Mouse (Mus musculus) thymus, postnatal 0 days (tissue): ENCODE measurements around the gene Ctu1. TPM values are rescaled to one million over a fixed set of nuclear protein-coding genes. Genes with fewer than 3 reads are reported as not detected.
"Not testable (repeated sequence)": the region's sequence is repeated elsewhere in the genome, so short reads cannot be mapped to it uniquely, and the experiment has no call there.

ENCODE experiments used
- DNase-seq: peaks from one replicate; pipeline ENCODE4 v3.0.0-alpha.2; 2015; ENCODE audit warnings: low spot score
- polyA plus RNA-seq: library from polyadenylated mRNA; unstranded; fragments of >200 nt; fragmentation: Nextera tagmentation; extraction: Ambion mirVana; gene quantifications from 2 replicates; pipeline ENCODE4 v1.2.1, GENCODE M21; 2015

Ctu1 gene
- polyA plus RNA-seq, 1 experiment from 2014 or later: 11.7 TPM

DNA sequence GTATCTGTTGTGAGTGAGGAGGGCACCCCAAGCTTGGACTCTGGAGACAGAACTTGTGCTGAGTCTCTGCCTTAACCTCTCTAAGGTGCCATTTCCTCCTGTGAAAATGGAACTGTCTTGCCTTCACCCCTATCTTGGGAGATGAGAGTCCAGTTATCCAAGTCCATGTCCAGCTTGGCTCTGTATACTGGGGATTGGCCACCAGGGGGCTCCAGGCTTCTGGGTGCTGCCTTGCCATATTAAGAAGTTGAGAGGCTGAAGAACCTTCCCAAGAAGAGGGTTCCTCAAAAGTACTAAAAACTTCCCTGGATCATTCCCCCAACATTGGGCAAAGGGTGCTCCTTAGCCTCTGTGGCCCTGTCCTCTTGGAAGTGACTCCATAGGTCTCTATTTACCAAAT, 6.7 kb downstream of the Ctu1 start:
- peak; percentile 16 for DNase-seq

DNA sequence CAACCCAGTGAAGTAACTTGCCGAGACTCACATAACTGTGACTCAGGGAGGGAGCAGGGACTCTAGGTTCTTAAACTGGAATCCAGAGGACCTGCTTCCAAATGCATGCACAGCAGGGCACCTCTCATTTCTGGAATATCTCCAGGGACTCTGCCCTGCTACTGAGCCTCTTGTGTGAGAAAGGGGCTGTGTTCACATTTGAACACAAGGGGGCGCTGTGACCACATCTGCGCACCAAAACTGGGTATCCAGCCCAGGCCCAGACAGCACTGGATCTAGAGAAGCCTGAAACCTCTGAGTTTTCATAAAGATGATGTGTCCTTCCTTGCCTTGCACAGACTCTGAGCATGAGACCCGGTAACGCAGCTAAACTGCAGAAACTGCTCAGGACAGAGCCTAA, 9.1 kb downstream of the Ctu1 start:
- DNase-seq: peak; percentile 53

GRCm38 (mm10) chr7:43682511-43682910, 10.7 kb downstream of the Ctu1 start:
- DNase-seq: not testable (repeated sequence)

- no peak for DNase-seq
Measured at GRCm38 (mm10) chr7:43685088-43685487, 13.3 kb downstream of the Ctu1 start.

DNA sequence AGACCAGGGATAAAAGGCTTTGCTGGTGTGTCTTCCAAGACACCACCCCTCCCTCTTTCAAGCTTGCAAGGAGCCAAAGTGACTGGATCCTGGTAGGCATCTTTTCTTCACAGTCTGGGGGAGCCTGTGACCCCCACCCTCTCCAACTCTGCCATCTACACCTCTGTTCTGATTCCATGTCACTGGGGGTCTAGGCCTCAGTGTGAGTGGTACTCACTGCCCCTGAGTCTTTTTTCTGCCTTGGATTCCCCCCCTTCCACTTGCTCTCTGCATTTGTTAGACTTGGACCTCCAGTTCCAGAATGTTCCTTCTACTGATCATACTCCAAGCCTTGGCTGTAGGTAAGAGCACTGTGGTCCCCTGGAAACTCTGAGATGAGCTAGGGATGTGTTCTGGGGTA, 18.3 kb downstream of the Ctu1 start, which contains the start of gene Klk14:
TSS of gene Klk14 (plus strand) at position 301 of the 400 bp plus-strand sequence.
- no peak for DNase-seq

DNA sequence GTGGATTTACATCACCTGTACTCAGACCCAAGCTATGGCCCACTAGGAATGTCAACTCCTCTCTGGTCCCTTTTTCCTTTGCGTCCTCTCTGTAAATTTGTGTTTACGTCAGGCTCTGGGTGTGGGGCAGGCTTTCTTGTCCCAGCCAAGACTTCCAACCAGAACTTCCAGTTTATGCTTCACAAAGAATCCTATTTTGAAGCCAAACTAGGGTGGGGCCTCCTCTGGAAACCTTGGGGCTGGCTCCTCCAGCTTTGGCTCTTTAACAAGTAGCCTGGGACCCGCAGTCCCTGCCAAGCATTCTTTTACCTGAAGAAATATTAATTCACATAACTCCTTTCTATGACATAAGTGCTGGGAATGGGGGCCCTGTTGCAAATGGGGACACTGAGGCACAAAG, 38.2 kb downstream of the Ctu1 start:
- DNase-seq: no peak

GRCm38 (mm10) chr7:43712267-43712666, 40.5 kb downstream of the Ctu1 start, which contains the start of gene Klk13:
Gene Klk13, plus strand, starts transcription at chr7:43712567.
- no peak for DNase-seq

- no peak for DNase-seq
Measured at GRCm38 (mm10) chr7:43712917-43713316, 41.1 kb downstream of the Ctu1 start.

DNA sequence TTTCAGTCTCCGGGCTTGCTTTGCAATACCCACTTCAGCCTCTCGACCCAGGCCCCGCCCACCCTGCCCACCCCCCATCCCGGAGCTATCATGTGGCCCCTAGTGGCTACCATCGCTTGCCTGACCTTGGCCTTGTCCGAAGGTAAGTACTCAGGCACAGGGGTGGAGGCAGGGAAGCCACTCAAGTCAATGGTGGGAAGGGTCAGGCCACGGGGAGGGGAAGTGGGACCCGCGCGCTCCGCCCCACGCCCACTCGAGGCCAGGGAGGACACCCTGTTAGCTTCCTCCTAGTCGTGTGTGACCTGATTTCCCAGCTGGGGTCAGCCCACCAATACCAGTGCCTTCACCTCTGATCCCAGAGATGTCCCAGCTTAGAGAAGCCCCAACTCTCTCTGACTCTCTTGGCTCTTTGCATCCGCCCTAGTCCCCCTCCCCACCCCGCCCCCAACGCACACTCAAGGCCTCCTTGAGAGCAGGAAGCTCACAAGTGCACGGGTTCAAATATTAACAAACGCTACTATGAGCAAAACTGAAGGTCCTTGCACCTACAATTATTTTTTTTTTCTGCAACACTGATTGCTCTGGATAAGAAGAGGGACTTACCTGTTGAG, 42.0 kb downstream of the Ctu1 start:
- DNase-seq: no peak

Other genes with a start within 250 kb of the Ctu1 start
- not detected in 2 replicates for gene Lim2, start 244.3 kb upstream of the Ctu1 start, polyA plus RNA-seq
- 94.0 and 101 TPM in 2 replicates for gene Nkg7, start 234.9 kb upstream of the Ctu1 start, polyA plus RNA-seq
- gene Cldnd2, start 231.2 kb upstream of the Ctu1 start, polyA plus RNA-seq: not detected in 2 replicates
- gene Etfb, start 227.9 kb upstream of the Ctu1 start, polyA plus RNA-seq: 232 and 257 TPM in 2 replicates
- gene Gm45233, start 227.9 kb upstream of the Ctu1 start, polyA plus RNA-seq: 0.17 TPM in 1 of 2 replicates, not detected in the other
- gene Vsig10l, start 208.9 kb upstream of the Ctu1 start, polyA plus RNA-seq: 1.5 TPM in 2 replicates
- gene Iglon5, start 181.9 kb upstream of the Ctu1 start, polyA plus RNA-seq: not detected in 2 replicates
- gene 4931406B18Rik, start 166.1 kb upstream of the Ctu1 start, polyA plus RNA-seq: not detected in 2 replicates
- gene Cd33, start 127.6 kb upstream of the Ctu1 start, polyA plus RNA-seq: 1.4 TPM in 2 replicates
- gene Zfp658, start 109.8 kb upstream of the Ctu1 start, polyA plus RNA-seq: 1.3 and 1.4 TPM in 2 replicates
- 6.4 and 6.5 TPM in 2 replicates for gene Zfp719, start 92.4 kb upstream of the Ctu1 start, polyA plus RNA-seq
- 0.12 TPM in 1 of 2 replicates, not detected in the other for gene Zfp819, start 64.8 kb upstream of the Ctu1 start, polyA plus RNA-seq
- 0.29 and 0.71 TPM in 2 replicates for gene Ceacam18, start 37.3 kb upstream of the Ctu1 start, polyA plus RNA-seq
- gene Siglece, start 11.9 kb upstream of the Ctu1 start, polyA plus RNA-seq: 0.43 and 0.73 TPM in 2 replicates
- 0.17 and 0.18 TPM in 2 replicates for gene Klk14, start 18.4 kb downstream of the Ctu1 start, polyA plus RNA-seq
- 0.36 and 0.49 TPM in 2 replicates for gene Klk13, start 40.6 kb downstream of the Ctu1 start, polyA plus RNA-seq
- gene Klk12, start 96.9 kb downstream of the Ctu1 start, polyA plus RNA-seq: not detected in 2 replicates
- gene Klk11, start 102.6 kb downstream of the Ctu1 start, polyA plus RNA-seq: 0.51 and 0.96 TPM in 2 replicates
- gene Klk10, start 109.0 kb downstream of the Ctu1 start, polyA plus RNA-seq: 0.55 and 0.63 TPM in 2 replicates
- gene Klk9, start 119.9 kb downstream of the Ctu1 start, polyA plus RNA-seq: 0.19 and 0.30 TPM in 2 replicates
- gene Klk8, start 125.6 kb downstream of the Ctu1 start, polyA plus RNA-seq: 37.9 and 44.9 TPM in 2 replicates
- 1.1 and 1.4 TPM in 2 replicates for gene Klk7, start 139.3 kb downstream of the Ctu1 start, polyA plus RNA-seq
- gene Klk6, start 152.5 kb downstream of the Ctu1 start, polyA plus RNA-seq: 0.92 and 1.7 TPM in 2 replicates
- 0.84 and 0.91 TPM in 2 replicates for gene Klk5, start 170.0 kb downstream of the Ctu1 start, polyA plus RNA-seq
- gene Klk4, start 209.1 kb downstream of the Ctu1 start, polyA plus RNA-seq: 0.65 and 1.4 TPM in 2 replicates